In genomic region chr6:83453706-83454105, GRCm38 (mm10) we compare ENCODE assay signal across 9 mouse cellular contexts. TPM values are rescaled to one million over a fixed set of nuclear protein-coding genes. Genes with fewer than 3 reads are reported as not detected.
A peak's percentile ranks its signal among the peaks of the same experiment; 100 is the strongest.
DNase-seq lines count a peak whose midpoint lies in the region; ATAC-seq and TF ChIP-seq lines count a peak whose summit lies in the region.
"Had no signal": no experiment of that assay in that cellular context is flagged by ENCODE, and none has a peak within 500 bp of the region (broad histone marks: within the 10 kb centered on the region; RNA-seq: fewer than 3 reads in every experiment).

No protein-coding gene starts in this region.

- TF ChIP-seq CTCF in liver, adult 2 months (IDR thresholded peaks at IDR 0.05; ENCODE audit: low read depth, low read length), result no peak

- H3K27ac ChIP-seq in neural tube, embryonic 11.5 days (ENCODE audit: low read depth, low read length), result no peak overlapping the region
- H3K27ac ChIP-seq in forebrain, embryonic 15.5 days (replicated peaks), result no peak overlapping the region; the same call in 1 of the 2 replicates
- H3K27ac ChIP-seq in liver, adult 2 months (replicated peaks; ENCODE audit: insufficient read depth, low read depth, low read length), result no peak overlapping the region
- H3K27ac ChIP-seq in stomach, embryonic 14.5 days (ENCODE audit: low read length), result no peak overlapping the region

- peak overlapping the region; percentile 18; the same call in 1 of the 2 replicates for H3K9ac ChIP-seq in neural tube, embryonic 11.5 days (ENCODE audit: low read length)
- peak overlapping the region; percentile 93 for H3K9ac ChIP-seq in forebrain, embryonic 15.5 days (replicated peaks)
- peak overlapping the region; percentile 25; the same call in 1 of the 2 replicates for H3K9ac ChIP-seq in liver, adult 2 months (ENCODE audit: low read depth, low read length)
- H3K9ac ChIP-seq in stomach, embryonic 14.5 days (replicated peaks; ENCODE audit: low read depth, low read length), result no peak overlapping the region; the same call in 1 of the 2 replicates

- no peak for ATAC-seq in neural tube, embryonic 11.5 days (ENCODE audit: insufficient read depth, low FRiP score, low TSS enrichment)
- no peak for ATAC-seq in forebrain, embryonic 15.5 days (replicated peaks)
- ATAC-seq in stomach, embryonic 14.5 days (ENCODE audit: insufficient number of reproducible peaks, insufficient read depth, low FRiP score, low read depth), result no peak

- H3K4me1 ChIP-seq in neural tube, embryonic 11.5 days (ENCODE audit: control insufficient read depth, insufficient read depth, low read length), result peaks cover 43% of the 10 kb centered on the region
- peaks cover 73% of the 10 kb centered on the region for H3K4me1 ChIP-seq in forebrain, embryonic 15.5 days
- peaks cover 26% of the 10 kb centered on the region for H3K4me1 ChIP-seq in liver, adult 2 months (ENCODE audit: control insufficient read depth, insufficient read depth, low read length)
- H3K4me1 ChIP-seq in stomach, embryonic 14.5 days (ENCODE audit: control insufficient read depth, insufficient read depth, low read length), result peaks cover 67% of the 10 kb centered on the region

- TF ChIP-seq POLR2A in liver, adult 2 months (IDR thresholded peaks at IDR 0.05; ENCODE audit: extremely low read depth, insufficient read depth, low read length), result no peak

- peak overlapping the region; percentile 4; the same call in 1 of the 2 replicates for H3K4me3 ChIP-seq in neural tube, embryonic 11.5 days (ENCODE audit: low read depth, low read length)
- peak overlapping the region; percentile 83 for H3K4me3 ChIP-seq in forebrain, embryonic 15.5 days
- peak overlapping the region; percentile 7; the same call in 1 of the 2 replicates for H3K4me3 ChIP-seq in liver, adult 2 months (ENCODE audit: insufficient read depth, low read depth, low read length)
- H3K4me3 ChIP-seq in stomach, embryonic 14.5 days (ENCODE audit: low read depth, low read length), result peak overlapping the region; percentile 24

- WGBS in neural tube, embryonic 11.5 days, result 56% methylated on average over 11 of the region's 11 CpGs
- 39% methylated on average over 11 of the region's 11 CpGs for WGBS in forebrain, embryonic 15.5 days
- WGBS in liver, adult 2 months, result 76% methylated on average over 11 of the region's 11 CpGs
- WGBS in stomach, embryonic 14.5 days, result 38% methylated on average over 11 of the region's 11 CpGs

- no peak for DNase-seq in neural tube, embryonic 11.5 days (ENCODE audit: low spot score)
- no peak for DNase-seq in neural tube, embryonic 10.5 days (ENCODE audit: extremely low spot score, low spot score)
- DNase-seq in liver, adult 2 months (ENCODE audit: extremely low read depth, low read depth, low spot score), result no peak
- no peak for DNase-seq in adrenal gland, postnatal 4 days (ENCODE audit: low spot score in 2 of 2)
- DNase-seq in testis, postnatal 14 days (ENCODE audit: low spot score), result no peak
- no peak for DNase-seq in ovary, postnatal 10 days (ENCODE audit: low spot score)
- DNase-seq: adrenal gland, adult 8-10 months had no signal

- no peaks in the 10 kb centered on the region for H3K27me3 ChIP-seq in neural tube, embryonic 11.5 days (ENCODE audit: control insufficient read depth, insufficient read depth, low read length)
- no peaks in the 10 kb centered on the region for H3K27me3 ChIP-seq in forebrain, embryonic 15.5 days
- no peaks in the 10 kb centered on the region for H3K27me3 ChIP-seq in liver, adult 2 months (ENCODE audit: control insufficient read depth, insufficient read depth, low read length)
- H3K27me3 ChIP-seq in stomach, embryonic 14.5 days (ENCODE audit: control insufficient read depth, insufficient read depth, low read length), result no peaks in the 10 kb centered on the region

- H3K4me2 ChIP-seq in neural tube, embryonic 11.5 days (ENCODE audit: low read depth), result peak overlapping the region; percentile 97
- H3K4me2 ChIP-seq in forebrain, embryonic 15.5 days (replicated peaks), result peak overlapping the region; percentile 94
- peak overlapping the region; percentile 96 for H3K4me2 ChIP-seq in stomach, embryonic 14.5 days (replicated peaks; ENCODE audit: low read depth, low read length)

- H3K9me3 ChIP-seq in neural tube, embryonic 11.5 days (ENCODE audit: control insufficient read depth, low read length), result no peaks in the 10 kb centered on the region
- no peaks in the 10 kb centered on the region for H3K9me3 ChIP-seq in forebrain, embryonic 15.5 days
- no peaks in the 10 kb centered on the region for H3K9me3 ChIP-seq in stomach, embryonic 14.5 days (ENCODE audit: control insufficient read depth, low read depth, low read length)

- peaks cover 27% of the 10 kb centered on the region for H3K79me2 ChIP-seq in liver, adult 2 months (ENCODE audit: control insufficient read depth, insufficient read depth, low read length)

- H3K36me3 ChIP-seq in neural tube, embryonic 11.5 days (ENCODE audit: control insufficient read depth, insufficient read depth, low read length), result peaks cover 4% of the 10 kb centered on the region; the same call in 1 of the 2 replicates
- H3K36me3 ChIP-seq in forebrain, embryonic 15.5 days, result peaks cover 4% of the 10 kb centered on the region; the same call in 1 of the 2 replicates
- H3K36me3 ChIP-seq in liver, adult 2 months (ENCODE audit: control insufficient read depth, insufficient read depth, low read length), result no peaks in the 10 kb centered on the region
- H3K36me3 ChIP-seq in stomach, embryonic 14.5 days (ENCODE audit: control insufficient read depth, insufficient read depth, low read length), result peaks cover 10% of the 10 kb centered on the region; the same call in 1 of the 2 replicates

RNA-seq across cellular contexts. Expression of gene Tet3, which starts 5.2 kb away (rescaled TPM):
- polyA plus RNA-seq in neural tube, embryonic 11.5 days (2014; fragmentation: Nextera tagmentation; extraction: Ambion mirVana), result 47.3 and 48.8 TPM in 2 replicates
- polyA plus RNA-seq in forebrain, embryonic 15.5 days (2015; fragmentation: Nextera tagmentation; extraction: Ambion mirVana), result 71.3 and 73.7 TPM in 2 replicates
- 4.6 and 6.6 TPM in 2 replicates for total RNA-seq in liver, adult 2 months (2014; rRNA removed)
- 3.5 and 4.5 TPM in 2 replicates for polyA plus RNA-seq in liver, adult 2 months (2012; rRNA removed)
- 43.7 and 49.2 TPM in 2 replicates for polyA plus RNA-seq in stomach, embryonic 14.5 days (2014; fragmentation: Nextera tagmentation; extraction: Ambion mirVana)
- total RNA-seq in adrenal gland, postnatal 4 days (2021), result 10 to 100 TPM; 79.0 to 79.5 TPM

RNA-seq across cellular contexts. Expression of gene Dguok, which starts 53.1 kb away (rescaled TPM):
- 56.3 and 63.0 TPM in 2 replicates for polyA plus RNA-seq in neural tube, embryonic 11.5 days (2014; fragmentation: Nextera tagmentation; extraction: Ambion mirVana)
- 71.2 and 72.2 TPM in 2 replicates for polyA plus RNA-seq in forebrain, embryonic 15.5 days (2015; fragmentation: Nextera tagmentation; extraction: Ambion mirVana)
- 17.4 and 21.8 TPM in 2 replicates for total RNA-seq in liver, adult 2 months (2014; rRNA removed)
- polyA plus RNA-seq in liver, adult 2 months (2012; rRNA removed), result 23.5 and 24.9 TPM in 2 replicates
- polyA plus RNA-seq in stomach, embryonic 14.5 days (2014; fragmentation: Nextera tagmentation; extraction: Ambion mirVana), result 81.3 and 95.0 TPM in 2 replicates
- total RNA-seq in adrenal gland, postnatal 4 days (2021), result 10 to 100 TPM; 46.9 to 53.4 TPM

Comparison
In these comparisons a context has a peak if more than half of its experiments do, and no peak if none do; other contexts are left out.
1. H3K4me3 ChIP-seq: peak in every context shown above with its lines; median percentile 83 in forebrain, embryonic 15.5 days; 24 in stomach, embryonic 14.5 days; 7 in liver, adult 2 months; 4 in neural tube, embryonic 11.5 days.